In the genomic region with DNA sequence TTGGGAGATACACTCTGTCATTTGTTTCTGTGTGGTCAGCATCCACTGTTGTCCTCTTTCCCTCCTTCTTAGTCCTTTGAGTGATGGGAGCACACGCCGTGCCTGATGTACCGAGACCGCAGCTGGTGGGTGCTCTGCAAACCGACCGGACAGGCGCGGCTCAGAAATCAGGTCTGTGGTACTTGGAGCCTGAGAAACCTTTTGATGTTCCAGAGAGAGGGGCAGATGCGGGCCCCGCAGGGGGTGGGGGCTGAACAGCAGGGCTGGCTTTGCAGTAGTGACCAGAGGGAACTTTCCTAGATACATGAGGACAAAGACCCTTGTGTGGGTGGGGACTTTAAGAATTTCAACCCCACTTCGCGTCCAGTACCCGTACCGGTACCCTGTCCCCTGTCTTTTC, we compare ENCODE assay signal across 8 mouse cellular contexts. TPM values are rescaled to one million over a fixed set of nuclear protein-coding genes. Genes with fewer than 3 reads are reported as not detected.
DNase-seq lines count a peak whose midpoint lies in the region; ATAC-seq and TF ChIP-seq lines count a peak whose summit lies in the region.

No protein-coding gene starts in this region.

- peak overlapping the region; percentile 69 for H3K4me2 ChIP-seq in forebrain, embryonic 14.5 days (ENCODE audit: low read length)

- DNase-seq in gastrocnemius, adult 2 months: no peak
- no peak for DNase-seq in gastrocnemius, adult 18-20 months (ENCODE audit: low spot score)
- DNase-seq in Muller cell, postnatal 12 days (ENCODE audit: inconsistent ontology term): peak; percentile 24
- DNase-seq in forebrain, embryonic 14.5 days (ENCODE audit: low spot score): no peak
- peak; percentile 51 for DNase-seq in mesoderm, embryonic 11.5 days (ENCODE audit: low read depth, low spot score)
- DNase-seq in B cell, adult 2 months: no peak
- no peak for DNase-seq in urinary bladder, adult 2 months (ENCODE audit: low spot score)
- no peak for DNase-seq in right cerebral cortex, postnatal 25 days

- H3K4me1 ChIP-seq in forebrain, embryonic 14.5 days (ENCODE audit: control insufficient read depth, insufficient read depth, low read length): peaks cover 6% of the 10 kb centered on the region; the same call in 1 of the 2 replicates

- intact Hi-C loops in gastrocnemius, adult 2 months (cut with DNase I): loop anchor here (5.0 kb wide), 1 partner anchor 331 kb away; no protein-coding TSS in a partner anchor

- no peaks in the 10 kb centered on the region for H3K36me3 ChIP-seq in forebrain, embryonic 14.5 days (ENCODE audit: control insufficient read depth, insufficient read depth, low read length)

- H3K27ac ChIP-seq in gastrocnemius, adult 2 months: no peak overlapping the region
- no peak overlapping the region for H3K27ac ChIP-seq in forebrain, embryonic 14.5 days (ENCODE audit: low read depth, low read length)

- H3K9ac ChIP-seq in forebrain, embryonic 14.5 days (ENCODE audit: low read length): peak overlapping the region; percentile 58

- no peaks in the 10 kb centered on the region for H3K9me3 ChIP-seq in forebrain, embryonic 14.5 days (replicated peaks; ENCODE audit: control insufficient read depth, low read length)

- peak overlapping the region; percentile 62 for H3K4me3 ChIP-seq in gastrocnemius, adult 2 months
- H3K4me3 ChIP-seq in forebrain, embryonic 14.5 days (ENCODE audit: low read depth, low read length): peak overlapping the region; percentile 30

- H3K27me3 ChIP-seq in forebrain, embryonic 14.5 days (replicated peaks; ENCODE audit: control insufficient read depth, insufficient read depth, low read length): no peaks in the 10 kb centered on the region; the same call in 1 of the 2 replicates

- peak; percentile 29; the same call in 1 of the 2 replicates for ATAC-seq in forebrain, embryonic 14.5 days

- TF ChIP-seq CTCF in gastrocnemius, adult 2 months (IDR thresholded peaks at IDR 0.05): no peak

- WGBS in forebrain, embryonic 14.5 days: 7% methylated on average over 14 of the region's 14 CpGs

RNA-seq across cellular contexts. Expression of gene Acbd3, which starts 37.5 kb away (rescaled TPM):
- total RNA-seq in gastrocnemius, adult 2 months (2021): 10 to 100 TPM; 13.8 to 16.0 TPM
- total RNA-seq in gastrocnemius, adult 18-20 months (2021): 10 to 100 TPM; 12.0 to 14.6 TPM
- 17.2 and 18.1 TPM in 2 replicates for polyA plus RNA-seq in forebrain, embryonic 14.5 days (2014; fragmentation: Nextera tagmentation; extraction: Ambion mirVana)
- polyA plus RNA-seq in urinary bladder, adult 2 months (2012; rRNA removed): 35.4 and 36.5 TPM in 2 replicates

RNA-seq across cellular contexts. Expression of gene H3f3a, which starts 50.4 kb away (rescaled TPM):
- total RNA-seq in gastrocnemius, adult 2 months (2021): 100 to 1,000 TPM; 314 to 379 TPM
- total RNA-seq in gastrocnemius, adult 18-20 months (2021): 100 to 1,000 TPM; 285 to 302 TPM
- polyA plus RNA-seq in forebrain, embryonic 14.5 days (2014; fragmentation: Nextera tagmentation; extraction: Ambion mirVana): 4,992 and 5,015 TPM in 2 replicates
- 810 and 870 TPM in 2 replicates for polyA plus RNA-seq in urinary bladder, adult 2 months (2012; rRNA removed)

Comparison
In these comparisons a context has a peak if more than half of its experiments do, and no peak if none do; other contexts are left out.
1. DNase-seq: peak in Muller cell, postnatal 12 days (single experiment) and mesoderm, embryonic 11.5 days (single experiment); none in gastrocnemius, adult 2 months (single experiment), gastrocnemius, adult 18-20 months (single experiment), forebrain, embryonic 14.5 days (single experiment), B cell, adult 2 months (0 of 2), urinary bladder, adult 2 months (single experiment) and right cerebral cortex, postnatal 25 days (single experiment).